Mouse (Mus musculus) gastrocnemius, postnatal 36 days (tissue): Measurements from ENCODE around the gene Gm10721. TPM values are rescaled to one million over a fixed set of nuclear protein-coding genes. Genes with fewer than 3 reads are reported as not detected.
"Not testable (repeated sequence)": the region's sequence is repeated elsewhere in the genome, so short reads cannot be mapped to it uniquely, and the experiment has no call there.

Source experiments
- DNase-seq, 2 experiments: peaks; one replicate each; pipeline ENCODE4 v3.0.0; 2022
- intact Hi-C: fragments of 180-260 bp; cut with DNase I; formaldehyde crosslinking; loops from one replicate; pipeline ENCODE4 v1.15.1; 2025
- long read RNA-seq, 2 experiments: library from polyadenylated mRNA; stranded (forward); transcript quantifications; one replicate each; pipeline ENCODE4 v2.0.0; 2021
- total RNA-seq, 2 experiments: library from RNA; stranded (reverse); gene quantifications; 2 replicates each; pipeline ENCODE4 v1.2.3; 2021

The Gm10721 gene
- not detected for total RNA-seq
- long read RNA-seq, experiment 1, result 0 reads
- long read RNA-seq, experiment 2, result 0 reads

GRCm38 (mm10) chr9:3012733-3013279 is at the start of gene Gm10721:
Gene Gm10721, plus strand, starts transcription at chr9:3013140.
- intact Hi-C loops, DNase-seq: not testable (repeated sequence)

- intact Hi-C loops, result not testable (repeated sequence)
- DNase-seq, result peak in 1 of 2 experiments; percentile 46
These were observed 12.4 kb upstream of the Gm10721 start, which contains the start of gene Gm10722 for GRCm38 (mm10) chr9:3000445-3000972. Gene Gm10722, plus strand, starts transcription at chr9:3000922.

- DNase-seq, result peak in 1 of 2 experiments; percentile 70
- intact Hi-C loops, result not testable (repeated sequence)
These were observed 11.9 kb upstream of the Gm10721 start for GRCm38 (mm10) chr9:3001006-3001405.

- intact Hi-C loops, result not testable (repeated sequence)
- DNase-seq, result peak; percentile 100
These were observed 10.8 kb upstream of the Gm10721 start for GRCm38 (mm10) chr9:3001948-3002659.

- DNase-seq, intact Hi-C loops: not testable (repeated sequence)
These were observed 10.0 kb upstream of the Gm10721 start, which contains the start of gene Gm11168 for GRCm38 (mm10) chr9:3002794-3003396. Gene Gm11168, plus strand, starts transcription at chr9:3003346.

GRCm38 (mm10) chr9:3006179-3006578 is 6.8 kb upstream of the Gm10721 start:
- intact Hi-C loops, DNase-seq: not testable (repeated sequence)

GRCm38 (mm10) chr9:3006636-3007035 is 6.3 kb upstream of the Gm10721 start:
- intact Hi-C loops, result not testable (repeated sequence)
- DNase-seq, result peak; percentile 37 to 100

GRCm38 (mm10) chr9:3007272-3007671 is 5.7 kb upstream of the Gm10721 start:
- DNase-seq, intact Hi-C loops: not testable (repeated sequence)

GRCm38 (mm10) chr9:3009331-3009730 is 3.6 kb upstream of the Gm10721 start:
- DNase-seq, intact Hi-C loops: not testable (repeated sequence)

- intact Hi-C loops, DNase-seq: not testable (repeated sequence)
These were observed 802 bp upstream of the Gm10721 start for GRCm38 (mm10) chr9:3012054-3012621.

- intact Hi-C loops, DNase-seq: not testable (repeated sequence)
These were observed 2.4 kb downstream of the Gm10721 start, which contains the start of gene Gm10720 for GRCm38 (mm10) chr9:3015354-3015753. Gene Gm10720, plus strand, starts transcription at chr9:3015654.

GRCm38 (mm10) chr9:3015896-3016295 is 3.0 kb downstream of the Gm10721 start:
- DNase-seq, result peak in 1 of 2 experiments; percentile 21
- intact Hi-C loops, result not testable (repeated sequence)

GRCm38 (mm10) chr9:3017108-3017507 is 4.2 kb downstream of the Gm10721 start, which contains the start of gene Gm10719:
Gene Gm10719, plus strand, starts transcription at chr9:3017408.
- intact Hi-C loops, result not testable (repeated sequence)

GRCm38 (mm10) chr9:3018944-3019343 is 6.0 kb downstream of the Gm10721 start:
- intact Hi-C loops, result not testable (repeated sequence)
- DNase-seq, result peak; percentile 97 to 100

More at GRCm38 (mm10) chr9:3017108-3017507, 4.2 kb downstream of the Gm10721 start, which contains the start of gene Gm10719:
- not testable (repeated sequence) for DNase-seq

GRCm38 (mm10) chr9:3019835-3020727 is 7.1 kb downstream of the Gm10721 start:
- intact Hi-C loops, result not testable (repeated sequence)
- peak; percentile 72 to 93 for DNase-seq

GRCm38 (mm10) chr9:3022316-3023008 is 9.5 kb downstream of the Gm10721 start:
- intact Hi-C loops, result not testable (repeated sequence)
- peak; percentile 54 to 86 for DNase-seq

- intact Hi-C loops, result not testable (repeated sequence)
- DNase-seq, result peak; percentile 14 to 70
These were observed 10.5 kb downstream of the Gm10721 start, which contains the start of gene Gm10718 for GRCm38 (mm10) chr9:3023312-3023984. Gene Gm10718, plus strand, starts transcription at chr9:3023547.
